Mouse (Mus musculus) midbrain, postnatal 0 days (tissue): ENCODE data around the gene Elovl5. TPM values are rescaled to one million over a fixed set of nuclear protein-coding genes. Genes with fewer than 3 reads are reported as not detected.

Source experiments
- ATAC-seq: fragments of 200-750 bp; cut with Nextera tagmentation; 2 replicates; pipeline ENCODE4 v1.8.0; 2017; ENCODE audit warnings: moderate number of reproducible peaks, mild to moderate bottlenecking, moderate TSS enrichment, moderate library complexity; ENCODE audit not compliant: low FRiP score
- DNase-seq: peaks from one replicate; pipeline ENCODE4 v3.0.0-alpha.2; 2015; ENCODE audit warnings: low spot score
- H3K27ac ChIP-seq: fragments of 300-500 bp; sonication (generic); 2 replicates; pipeline ENCODE4 v1.5.1; 2014; ENCODE audit warnings: low read depth, mild to moderate bottlenecking, low read length, mixed read lengths
- H3K27me3 ChIP-seq: fragments of 300-500 bp; sonication (generic); 2 replicates; pipeline ENCODE4 v1.6.1; 2014; ENCODE audit warnings: low read length, control low read depth, mixed read lengths; ENCODE audit not compliant: insufficient read depth
- H3K36me3 ChIP-seq: fragments of 300-500 bp; sonication (generic); 2 replicates; pipeline ENCODE4 v1.6.1; 2014; ENCODE audit warnings: low read length, control low read depth, mixed read lengths; ENCODE audit not compliant: insufficient read depth
- H3K4me1 ChIP-seq: fragments of 300-500 bp; sonication (generic); 2 replicates; pipeline ENCODE4 v1.6.1; 2014; ENCODE audit warnings: mild to moderate bottlenecking, control low read depth, antibody characterized with exemption, low read length, mixed read lengths; ENCODE audit not compliant: insufficient read depth
- H3K4me2 ChIP-seq: fragments of 300-500 bp; sonication (generic); 2 replicates; pipeline ENCODE4 v1.6.1; 2014; ENCODE audit warnings: low read depth, mild to moderate bottlenecking, low read length, mixed read lengths; ENCODE audit not compliant: poor library complexity, severe bottlenecking
- H3K4me3 ChIP-seq: fragments of 300-500 bp; sonication (generic); 2 replicates; pipeline ENCODE4 v1.5.1; 2014; ENCODE audit warnings: low read depth, mild to moderate bottlenecking, low read length, moderate library complexity
- H3K9ac ChIP-seq: fragments of 300-500 bp; sonication (generic); replicated peaks from 2 replicates; pipeline ENCODE4 v1.6.1; 2014; ENCODE audit warnings: mild to moderate bottlenecking, low read length, moderate library complexity, mixed read lengths; ENCODE audit not compliant: poor library complexity, severe bottlenecking
- H3K9me3 ChIP-seq: fragments of 300-500 bp; sonication (generic); 2 replicates; pipeline ENCODE4 v1.6.1; 2016; ENCODE audit warnings: low read length, control low read depth
- CTCF ChIP-seq: IDR thresholded peaks from 2 replicates; pipeline ENCODE4 v1.5.1; 2016; ENCODE audit warnings: antibody characterized with exemption, mild to moderate bottlenecking
- WGBS: fragments of 180-500 bp; shearing (Covaris S2); extraction: QIAGEN DNeasy Blood & Tissue Kit; methylation state at CpG from one replicate; pipeline ENCODE4 v1.1.7; 2014; 5-methylcytosine and 5-hydroxymethylcytosine counted together
- polyA plus RNA-seq: library from polyadenylated mRNA; unstranded; fragments of >200 nt; fragmentation: Nextera tagmentation; extraction: Ambion mirVana; gene quantifications from 2 replicates; pipeline ENCODE4 v1.2.1, GENCODE M21; 2015
- total RNA-seq: library from RNA; depleted of rRNA; stranded (reverse); fragments of >200 nt; gene quantifications from 2 replicates; pipeline ENCODE4 v1.2.3, GENCODE M21; 2014

The Elovl5 gene
- total and polyA plus RNA-seq, 2 experiments from 2014 or later, result 58.4 to 80.0 TPM

GRCm38 (mm10) chr9:77959759-77960158, 42.6 kb downstream of the Elovl5 start:
- H3K36me3 ChIP-seq, result peaks cover 12% of the 10 kb centered on the region
- TF ChIP-seq CTCF, result no peak
- WGBS, result 95% methylated on average over 12 of the region's 12 CpGs
- no peak overlapping the region for H3K9ac ChIP-seq
- no peak overlapping the region for H3K27ac ChIP-seq
- DNase-seq (no peak), ATAC-seq (no peak)
- H3K27me3 ChIP-seq, result no peaks in the 10 kb centered on the region
- no peaks in the 10 kb centered on the region for H3K9me3 ChIP-seq
- H3K4me3 ChIP-seq, result no peak overlapping the region
- H3K4me2 ChIP-seq, result no peak overlapping the region
- H3K4me1 ChIP-seq, result no peaks in the 10 kb centered on the region

- Histone ChIP-seq H3K27ac (no peak overlapping the region), H3K4me3 (no peak overlapping the region), H3K4me1 (no peaks in the 10 kb centered on the region), H3K27me3 (no peaks in the 10 kb centered on the region), H3K36me3 (peaks cover 12% of the 10 kb centered on the region), H3K9ac (no peak overlapping the region), H3K9me3 (no peaks in the 10 kb centered on the region), H3K4me2 (no peak overlapping the region)
- no peak for TF ChIP-seq CTCF
- 82% methylated on average over 6 of the region's 6 CpGs for WGBS
- DNase-seq (no peak), ATAC-seq (no peak)
These were observed 44.2 kb downstream of the Elovl5 start for GRCm38 (mm10) chr9:77961350-77961749.

DNA sequence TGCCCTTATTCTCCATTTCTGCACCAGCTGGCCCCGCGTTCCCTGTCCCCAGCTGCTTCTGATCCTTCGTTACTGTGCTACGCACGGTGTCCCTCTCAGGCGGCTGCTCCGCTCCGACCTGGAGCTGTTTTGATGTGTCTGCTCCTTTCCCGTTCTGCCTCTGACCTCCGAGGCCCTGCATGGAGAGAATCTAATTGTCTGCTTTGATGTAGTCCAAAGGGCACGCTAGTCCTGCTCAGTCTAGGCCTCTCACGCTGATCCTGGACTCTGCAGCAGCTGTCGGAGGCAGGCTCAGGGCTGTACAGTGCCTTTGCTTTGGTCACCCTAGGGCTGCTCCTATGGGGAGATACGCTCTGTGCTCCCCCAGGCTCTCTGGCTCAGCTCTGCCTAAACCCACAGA, 46.9 kb downstream of the Elovl5 start:
- H3K9ac ChIP-seq, result no peak overlapping the region
- H3K9me3 ChIP-seq, result no peaks in the 10 kb centered on the region
- H3K4me2 ChIP-seq, result no peak overlapping the region
- no peak overlapping the region for H3K4me3 ChIP-seq
- ATAC-seq (peak; percentile 63; the same call in 1 of the 2 replicates), DNase-seq (peak; percentile 10)
- no peak for TF ChIP-seq CTCF
- no peaks in the 10 kb centered on the region for H3K27me3 ChIP-seq
- no peak overlapping the region for H3K27ac ChIP-seq
- no peaks in the 10 kb centered on the region for H3K4me1 ChIP-seq
- 32% methylated on average over 14 of the region's 14 CpGs for WGBS
- H3K36me3 ChIP-seq, result peaks cover 8% of the 10 kb centered on the region

DNA sequence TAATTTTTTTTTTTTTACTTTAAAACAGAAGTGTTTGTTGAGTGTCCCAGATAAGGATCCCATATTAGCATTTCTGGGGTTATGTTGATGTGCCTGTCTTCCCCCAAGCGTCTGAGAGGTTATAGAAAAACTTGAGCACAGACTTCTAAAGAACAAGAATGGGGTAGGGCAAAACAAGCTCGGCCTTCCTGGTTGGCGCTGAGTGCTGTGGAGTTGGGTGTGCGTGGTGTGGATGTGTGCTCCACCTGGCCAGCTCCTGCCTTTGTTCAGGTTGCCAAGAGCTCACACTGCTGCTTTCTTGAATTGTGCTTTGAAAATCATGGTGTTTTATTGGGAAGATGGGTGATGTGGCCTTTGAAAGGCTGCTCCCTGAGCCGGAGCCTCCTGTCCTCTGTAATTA, 48.1 kb downstream of the Elovl5 start:
- DNase-seq (no peak), ATAC-seq (no peak)
- Histone ChIP-seq H3K4me2 (no peak overlapping the region), H3K27me3 (no peaks in the 10 kb centered on the region), H3K27ac (no peak overlapping the region), H3K9ac (no peak overlapping the region), H3K4me1 (no peaks in the 10 kb centered on the region), H3K4me3 (no peak overlapping the region), H3K9me3 (no peaks in the 10 kb centered on the region), H3K36me3 (peaks cover 8% of the 10 kb centered on the region)
- no peak for TF ChIP-seq CTCF
- WGBS, result 73% methylated on average over 5 of the region's 5 CpGs

- Histone ChIP-seq H3K9me3 (no peaks in the 10 kb centered on the region), H3K27me3 (no peaks in the 10 kb centered on the region), H3K4me2 (no peak overlapping the region), H3K4me1 (no peaks in the 10 kb centered on the region), H3K36me3 (peaks cover 5% of the 10 kb centered on the region), H3K4me3 (no peak overlapping the region), H3K27ac (no peak overlapping the region), H3K9ac (no peak overlapping the region)
- no peak for TF ChIP-seq CTCF
- ATAC-seq (no peak), DNase-seq (no peak)
- 89% methylated on average over 6 of the region's 6 CpGs for WGBS
These were observed 48.8 kb downstream of the Elovl5 start for GRCm38 (mm10) chr9:77965768-77966552.

- no peak overlapping the region for H3K4me3 ChIP-seq
- H3K36me3 ChIP-seq, result no peaks in the 10 kb centered on the region
- DNase-seq (no peak), ATAC-seq (no peak)
- no peak overlapping the region for H3K4me2 ChIP-seq
- H3K4me1 ChIP-seq, result no peaks in the 10 kb centered on the region
- no peaks in the 10 kb centered on the region for H3K27me3 ChIP-seq
- TF ChIP-seq CTCF, result no peak
- 97% methylated on average over 7 of the region's 7 CpGs for WGBS
- H3K9me3 ChIP-seq, result no peaks in the 10 kb centered on the region
- H3K27ac ChIP-seq, result no peak overlapping the region
- H3K9ac ChIP-seq, result no peak overlapping the region
These were observed 49.7 kb downstream of the Elovl5 start for GRCm38 (mm10) chr9:77966861-77967260.
